Mouse (Mus musculus): ENCODE measurements at regions not wholly inside any gene's neighbourhood (a gene's known extent, or its start where the extent isn't known, plus 50 kb on each side); places are given as distances from the start of the nearest gene placed in this dataset.

- H3K27me3 ChIP-seq (ENCODE audit: control insufficient read depth, insufficient read depth, low read length, poor library complexity, severe bottlenecking) = no peaks in the 10 kb centered on the region
- no peak overlapping the region for H3K4me3 ChIP-seq (ENCODE audit: low read depth, low read length)
- TF ChIP-seq POLR2A (IDR thresholded peaks at IDR 0.05; ENCODE audit: insufficient read depth, low read length) = no peak
- TF ChIP-seq EP300 (IDR thresholded peaks at IDR 0.05; ENCODE audit: insufficient read depth, low read depth, low read length) = no peak
- TF ChIP-seq CTCF (IDR thresholded peaks at IDR 0.05; ENCODE audit: low read depth, low read length) = no peak
- no peaks in the 10 kb centered on the region for H3K9me3 ChIP-seq (replicated peaks; ENCODE audit: control insufficient read depth, insufficient read depth, low read length, poor library complexity, severe bottlenecking)
- H3K9ac ChIP-seq (ENCODE audit: low read depth, poor library complexity, severe bottlenecking) = no peak overlapping the region
- no peaks in the 10 kb centered on the region for H3K4me1 ChIP-seq (ENCODE audit: control insufficient read depth, insufficient read depth, low read length)
- no peak overlapping the region for H3K27ac ChIP-seq (ENCODE audit: insufficient read depth, low read length)
- no peaks in the 10 kb centered on the region for H3K36me3 ChIP-seq (ENCODE audit: control insufficient read depth, insufficient read depth, low read length, poor library complexity, severe bottlenecking)
Measured at GRCm38 (mm10) chr15:90335506-90335905, 111.4 kb downstream of the Alg10b start.

- no peaks in the 10 kb centered on the region for H3K36me3 ChIP-seq (ENCODE audit: control insufficient read depth, insufficient read depth, low read length, poor library complexity, severe bottlenecking)
- no peak for TF ChIP-seq EP300 (IDR thresholded peaks at IDR 0.05; ENCODE audit: insufficient read depth, low read depth, low read length)
- TF ChIP-seq CTCF (IDR thresholded peaks at IDR 0.05; ENCODE audit: low read depth, low read length) = no peak
- no peak for TF ChIP-seq POLR2A (IDR thresholded peaks at IDR 0.05; ENCODE audit: insufficient read depth, low read length)
- H3K27ac ChIP-seq (ENCODE audit: insufficient read depth, low read length) = no peak overlapping the region
- no peaks in the 10 kb centered on the region for H3K9me3 ChIP-seq (replicated peaks; ENCODE audit: control insufficient read depth, insufficient read depth, low read length, poor library complexity, severe bottlenecking)
- no peaks in the 10 kb centered on the region for H3K4me1 ChIP-seq (ENCODE audit: control insufficient read depth, insufficient read depth, low read length)
- H3K9ac ChIP-seq (ENCODE audit: low read depth, poor library complexity, severe bottlenecking) = no peak overlapping the region
- no peak overlapping the region for H3K4me3 ChIP-seq (ENCODE audit: low read depth, low read length)
- no peaks in the 10 kb centered on the region for H3K27me3 ChIP-seq (ENCODE audit: control insufficient read depth, insufficient read depth, low read length, poor library complexity, severe bottlenecking)
Measured at GRCm38 (mm10) chr15:90340089-90340488, 116.0 kb downstream of the Alg10b start.

- Histone ChIP-seq H3K27me3 (ENCODE audit: control insufficient read depth, insufficient read depth, low read length, poor library complexity, severe bottlenecking) (no peaks in the 10 kb centered on the region), H3K4me3 (ENCODE audit: low read depth, low read length) (no peak overlapping the region), H3K27ac (ENCODE audit: insufficient read depth, low read length) (no peak overlapping the region), H3K9me3 (replicated peaks; ENCODE audit: control insufficient read depth, insufficient read depth, low read length, poor library complexity, severe bottlenecking) (no peaks in the 10 kb centered on the region), H3K36me3 (ENCODE audit: control insufficient read depth, insufficient read depth, low read length, poor library complexity, severe bottlenecking) (no peaks in the 10 kb centered on the region), H3K4me1 (ENCODE audit: control insufficient read depth, insufficient read depth, low read length) (no peaks in the 10 kb centered on the region), H3K9ac (ENCODE audit: low read depth, poor library complexity, severe bottlenecking) (no peak overlapping the region)
- TF ChIP-seq CTCF (IDR thresholded peaks at IDR 0.05; ENCODE audit: low read depth, low read length) = no peak
- no peak for TF ChIP-seq EP300 (IDR thresholded peaks at IDR 0.05; ENCODE audit: insufficient read depth, low read depth, low read length)
- TF ChIP-seq POLR2A (IDR thresholded peaks at IDR 0.05; ENCODE audit: insufficient read depth, low read length) = no peak
Measured at GRCm38 (mm10) chr15:90341261-90341660, 117.2 kb downstream of the Alg10b start.

- Histone ChIP-seq H3K27me3 (ENCODE audit: control insufficient read depth, insufficient read depth, low read length, poor library complexity, severe bottlenecking) (no peaks in the 10 kb centered on the region), H3K9ac (ENCODE audit: low read depth, poor library complexity, severe bottlenecking) (no peak overlapping the region), H3K9me3 (replicated peaks; ENCODE audit: control insufficient read depth, insufficient read depth, low read length, poor library complexity, severe bottlenecking) (no peaks in the 10 kb centered on the region), H3K27ac (ENCODE audit: insufficient read depth, low read length) (no peak overlapping the region), H3K4me3 (ENCODE audit: low read depth, low read length) (no peak overlapping the region), H3K36me3 (ENCODE audit: control insufficient read depth, insufficient read depth, low read length, poor library complexity, severe bottlenecking) (no peaks in the 10 kb centered on the region), H3K4me1 (ENCODE audit: control insufficient read depth, insufficient read depth, low read length) (no peaks in the 10 kb centered on the region)
- no peak for TF ChIP-seq EP300 (IDR thresholded peaks at IDR 0.05; ENCODE audit: insufficient read depth, low read depth, low read length)
- TF ChIP-seq POLR2A (IDR thresholded peaks at IDR 0.05; ENCODE audit: insufficient read depth, low read length) = no peak
- TF ChIP-seq CTCF (IDR thresholded peaks at IDR 0.05; ENCODE audit: low read depth, low read length) = no peak
Measured at GRCm38 (mm10) chr15:90343771-90344170, 119.7 kb downstream of the Alg10b start.

GRCm38 (mm10) chr15:90344956-90345355 lies 120.8 kb downstream of the Alg10b start:
- TF ChIP-seq EP300 (IDR thresholded peaks at IDR 0.05; ENCODE audit: insufficient read depth, low read depth, low read length) (no peak), POLR2A (IDR thresholded peaks at IDR 0.05; ENCODE audit: insufficient read depth, low read length) (no peak), CTCF (IDR thresholded peaks at IDR 0.05; ENCODE audit: low read depth, low read length) (no peak)
- Histone ChIP-seq H3K9ac (ENCODE audit: low read depth, poor library complexity, severe bottlenecking) (no peak overlapping the region), H3K36me3 (ENCODE audit: control insufficient read depth, insufficient read depth, low read length, poor library complexity, severe bottlenecking) (no peaks in the 10 kb centered on the region), H3K27ac (ENCODE audit: insufficient read depth, low read length) (no peak overlapping the region), H3K4me1 (ENCODE audit: control insufficient read depth, insufficient read depth, low read length) (no peaks in the 10 kb centered on the region), H3K27me3 (ENCODE audit: control insufficient read depth, insufficient read depth, low read length, poor library complexity, severe bottlenecking) (no peaks in the 10 kb centered on the region), H3K9me3 (replicated peaks; ENCODE audit: control insufficient read depth, insufficient read depth, low read length, poor library complexity, severe bottlenecking) (no peaks in the 10 kb centered on the region), H3K4me3 (ENCODE audit: low read depth, low read length) (no peak overlapping the region)

GRCm38 (mm10) chr15:90346162-90346561 lies 122.1 kb downstream of the Alg10b start:
- no peaks in the 10 kb centered on the region for H3K36me3 ChIP-seq (ENCODE audit: control insufficient read depth, insufficient read depth, low read length, poor library complexity, severe bottlenecking)
- no peaks in the 10 kb centered on the region for H3K9me3 ChIP-seq (replicated peaks; ENCODE audit: control insufficient read depth, insufficient read depth, low read length, poor library complexity, severe bottlenecking)
- H3K4me1 ChIP-seq (ENCODE audit: control insufficient read depth, insufficient read depth, low read length) = no peaks in the 10 kb centered on the region
- TF ChIP-seq EP300 (IDR thresholded peaks at IDR 0.05; ENCODE audit: insufficient read depth, low read depth, low read length) = no peak
- no peak for TF ChIP-seq POLR2A (IDR thresholded peaks at IDR 0.05; ENCODE audit: insufficient read depth, low read length)
- no peak for TF ChIP-seq CTCF (IDR thresholded peaks at IDR 0.05; ENCODE audit: low read depth, low read length)
- no peak overlapping the region for H3K4me3 ChIP-seq (ENCODE audit: low read depth, low read length)
- no peaks in the 10 kb centered on the region for H3K27me3 ChIP-seq (ENCODE audit: control insufficient read depth, insufficient read depth, low read length, poor library complexity, severe bottlenecking)
- H3K9ac ChIP-seq (ENCODE audit: low read depth, poor library complexity, severe bottlenecking) = no peak overlapping the region
- no peak overlapping the region for H3K27ac ChIP-seq (ENCODE audit: insufficient read depth, low read length)

Measured in ES-Bruce4 (cell line).